Mouse (Mus musculus) stomach, embryonic 14.5 days (tissue): ENCODE data around the gene Ptbp1. TPM values are rescaled to one million over a fixed set of nuclear protein-coding genes. Genes with fewer than 3 reads are reported as not detected.
"Not testable (repeated sequence)": the region's sequence is repeated elsewhere in the genome, so short reads cannot be mapped to it uniquely, and the experiment has no call there.

Experiments used
- ATAC-seq: fragments of 200-750 bp; cut with Nextera tagmentation; 2 replicates; pipeline ENCODE4 v1.8.0; 2017; ENCODE audit warnings: low read depth, moderate TSS enrichment; ENCODE audit not compliant: insufficient number of reproducible peaks, insufficient read depth, low FRiP score
- H3K27ac ChIP-seq: fragments of 300-500 bp; sonication (generic); 2 replicates; pipeline ENCODE4 v1.5.1; 2014; ENCODE audit warnings: mild to moderate bottlenecking, low read length, moderate library complexity, mixed read lengths
- H3K27me3 ChIP-seq: fragments of 300-500 bp; sonication (generic); 2 replicates; pipeline ENCODE4 v1.6.1; 2014; ENCODE audit warnings: low read length, control low read depth, mixed read lengths; ENCODE audit not compliant: control insufficient read depth, insufficient read depth
- H3K36me3 ChIP-seq: fragments of 300-500 bp; sonication (generic); 2 replicates; pipeline ENCODE4 v1.6.1; 2014; ENCODE audit warnings: mild to moderate bottlenecking, control low read depth, low read length, moderate library complexity, mixed read lengths; ENCODE audit not compliant: control insufficient read depth, insufficient read depth
- H3K4me1 ChIP-seq: fragments of 300-500 bp; sonication (generic); 2 replicates; pipeline ENCODE4 v1.6.1; 2014; ENCODE audit warnings: low read length, control low read depth, mixed read lengths; ENCODE audit not compliant: control insufficient read depth, insufficient read depth
- H3K4me2 ChIP-seq: fragments of 300-500 bp; sonication (generic); replicated peaks from 2 replicates; pipeline ENCODE4 v1.6.1; 2014; ENCODE audit warnings: low read depth, low read length, control low read depth
- H3K4me3 ChIP-seq: fragments of 300-500 bp; sonication (generic); 2 replicates; pipeline ENCODE4 v1.5.1; 2014; ENCODE audit warnings: low read depth, low read length, control low read depth
- H3K9ac ChIP-seq: fragments of 300-500 bp; sonication (generic); replicated peaks from 2 replicates; pipeline ENCODE4 v1.6.1; 2014; ENCODE audit warnings: low read depth, mild to moderate bottlenecking, control low read depth, low read length, moderate library complexity, mixed read lengths
- H3K9me3 ChIP-seq: fragments of 300-500 bp; sonication (generic); 2 replicates; pipeline ENCODE4 v1.6.1; 2016; ENCODE audit warnings: low read depth, low read length, control low read depth; ENCODE audit not compliant: control insufficient read depth
- WGBS: fragments of 180-500 bp; shearing (Covaris S2); extraction: QIAGEN DNeasy Blood & Tissue Kit; methylation state at CpG from one replicate; pipeline ENCODE4 v1.1.7; 2014; 5-methylcytosine and 5-hydroxymethylcytosine counted together
- polyA plus RNA-seq: library from polyadenylated mRNA; unstranded; fragments of >200 nt; fragmentation: Nextera tagmentation; extraction: Ambion mirVana; gene quantifications from 2 replicates; pipeline ENCODE4 v1.2.1, GENCODE M21; 2014

The Ptbp1 gene
- polyA plus RNA-seq, 1 experiment from 2014 or later: 237 TPM

- Histone ChIP-seq H3K36me3 (no peaks in the 10 kb centered on the region), H3K4me2 (no peak overlapping the region), H3K9ac (no peak overlapping the region), H3K27ac (no peak overlapping the region), H3K4me1 (peaks cover 31% of the 10 kb centered on the region), H3K27me3 (no peaks in the 10 kb centered on the region), H3K9me3 (no peaks in the 10 kb centered on the region), H3K4me3 (no peak overlapping the region)
- no peak for ATAC-seq
- 53% methylated on average over 1 of the region's 1 CpGs for WGBS
Observed at GRCm38 (mm10) chr10:79877174-79877573, 22.9 kb downstream of the Ptbp1 start.

- peaks cover 36% of the 10 kb centered on the region for H3K4me1 ChIP-seq
- H3K4me3 ChIP-seq: no peak overlapping the region
- no peaks in the 10 kb centered on the region for H3K27me3 ChIP-seq
- no peaks in the 10 kb centered on the region for H3K36me3 ChIP-seq
- 64% methylated on average over 12 of the region's 12 CpGs for WGBS
- no peak overlapping the region for H3K4me2 ChIP-seq
- no peak for ATAC-seq
- no peaks in the 10 kb centered on the region for H3K9me3 ChIP-seq
- H3K27ac ChIP-seq: no peak overlapping the region
- no peak overlapping the region for H3K9ac ChIP-seq
Observed at GRCm38 (mm10) chr10:79877757-79878156, 23.5 kb downstream of the Ptbp1 start.

DNA sequence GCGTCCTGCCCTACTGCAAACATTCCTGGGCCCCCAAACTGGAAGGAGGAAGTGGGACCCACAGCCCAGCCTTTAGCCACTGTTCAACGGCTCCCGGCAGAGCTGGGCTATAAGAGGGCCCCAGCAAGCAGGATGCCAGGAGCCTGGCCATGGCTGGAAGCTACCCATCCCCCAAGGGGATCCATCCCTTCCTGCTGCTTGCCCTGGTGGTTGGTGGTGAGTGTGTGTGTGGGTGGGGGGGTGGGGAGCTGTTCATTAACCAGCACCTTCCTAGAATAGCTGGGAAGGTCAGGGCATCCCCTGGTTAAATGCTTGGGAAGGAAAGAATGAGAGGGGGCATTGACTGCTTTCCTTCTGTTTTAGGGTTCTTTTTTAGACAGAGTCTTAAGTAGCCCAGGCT, 25.3 kb downstream of the Ptbp1 start:
- ATAC-seq: no peak
- Histone ChIP-seq H3K4me2 (no peak overlapping the region), H3K27ac (no peak overlapping the region), H3K4me3 (no peak overlapping the region), H3K27me3 (no peaks in the 10 kb centered on the region), H3K4me1 (peaks cover 25% of the 10 kb centered on the region), H3K9ac (no peak overlapping the region), H3K36me3 (no peaks in the 10 kb centered on the region), H3K9me3 (no peaks in the 10 kb centered on the region)
- WGBS: 31% methylated on average over 3 of the region's 3 CpGs

DNA sequence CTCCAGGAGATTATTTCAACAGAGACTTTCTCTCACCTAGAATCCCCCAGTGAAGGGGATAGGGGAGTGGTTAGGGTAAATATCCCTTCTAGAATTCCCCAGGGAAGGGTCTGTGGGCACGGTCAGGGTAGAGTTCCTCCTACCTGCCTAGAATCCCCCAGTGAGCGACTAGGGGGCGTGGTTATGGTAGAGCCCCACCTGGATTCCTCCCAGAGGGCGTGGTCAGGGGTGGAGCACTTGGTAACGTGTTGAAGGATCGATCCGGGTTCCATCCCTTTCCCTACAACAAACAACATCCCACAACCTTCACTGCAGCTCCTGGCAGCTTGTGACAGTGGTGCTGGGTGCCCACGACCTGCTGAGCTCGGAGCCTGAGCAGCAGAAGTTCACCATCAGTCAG, 26.5 kb downstream of the Ptbp1 start:
- no peak for ATAC-seq
- 18% methylated on average over 9 of the region's 9 CpGs for WGBS
- H3K4me2 ChIP-seq: no peak overlapping the region

GRCm38 (mm10) chr10:79881981-79882380, 27.8 kb downstream of the Ptbp1 start:
- no peaks in the 10 kb centered on the region for H3K9me3 ChIP-seq
- H3K4me1 ChIP-seq: peaks cover 19% of the 10 kb centered on the region
- H3K9ac ChIP-seq: no peak overlapping the region
- H3K4me2 ChIP-seq: peak overlapping the region; percentile 37
- no peak overlapping the region for H3K27ac ChIP-seq
- H3K27me3 ChIP-seq: no peaks in the 10 kb centered on the region
- peak; percentile 37; the same call in 1 of the 2 replicates for ATAC-seq
- H3K36me3 ChIP-seq: no peaks in the 10 kb centered on the region
- WGBS: 8% methylated on average over 22 of the region's 22 CpGs
- no peak overlapping the region for H3K4me3 ChIP-seq

More for the DNA sequence above, 26.5 kb downstream of the Ptbp1 start:
- Histone ChIP-seq H3K4me3 (no peak overlapping the region), H3K4me1 (peaks cover 19% of the 10 kb centered on the region), H3K27me3 (no peaks in the 10 kb centered on the region), H3K9me3 (no peaks in the 10 kb centered on the region), H3K27ac (no peak overlapping the region), H3K36me3 (no peaks in the 10 kb centered on the region), H3K9ac (no peak overlapping the region)

DNA sequence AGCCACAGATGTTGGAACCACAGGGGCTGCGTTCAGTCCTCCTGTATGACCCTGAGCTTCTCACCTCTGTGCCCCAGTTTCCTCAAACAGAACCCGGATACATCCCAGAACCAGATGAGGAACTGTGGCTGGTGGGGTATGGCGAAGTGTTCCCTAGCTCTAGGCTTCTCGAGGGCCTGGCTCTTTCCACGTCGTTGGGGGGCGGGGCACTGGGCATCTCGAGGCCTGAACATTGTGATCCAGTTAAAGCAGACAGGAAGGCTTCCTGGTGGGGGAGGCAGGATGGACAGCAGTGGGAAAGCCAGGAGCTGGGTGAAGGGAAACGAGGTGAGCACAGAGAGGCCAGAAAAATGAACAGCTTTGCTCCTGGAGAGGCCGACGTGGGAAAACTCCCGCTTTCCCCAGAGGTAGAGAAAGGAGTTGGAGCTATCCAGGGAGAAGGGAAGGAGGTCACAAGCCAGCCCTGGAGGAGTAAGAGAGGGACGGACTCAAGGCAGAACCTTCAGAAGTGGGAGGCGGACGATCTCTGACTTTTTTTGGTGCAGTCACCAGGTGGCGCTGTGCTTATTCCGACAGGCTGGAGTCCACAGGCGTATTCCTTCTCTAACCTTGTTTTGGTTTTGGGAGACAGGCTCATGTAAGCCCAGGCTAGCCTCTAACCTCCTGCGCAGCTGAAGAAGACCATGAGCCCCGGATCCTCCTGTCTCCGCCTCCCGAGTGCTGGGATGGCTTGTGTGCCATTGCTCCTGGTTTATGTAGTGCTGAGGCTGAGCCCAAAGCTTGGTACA, 29.3 kb downstream of the Ptbp1 start:
- Histone ChIP-seq H3K9me3 (no peaks in the 10 kb centered on the region), H3K4me3 (no peak overlapping the region), H3K4me1 (peaks cover 19% of the 10 kb centered on the region), H3K27me3 (no peaks in the 10 kb centered on the region), H3K4me2 (no peak overlapping the region), H3K27ac (no peak overlapping the region), H3K36me3 (no peaks in the 10 kb centered on the region), H3K9ac (no peak overlapping the region)
- ATAC-seq: no peak
- WGBS: 18% methylated on average over 22 of the region's 22 CpGs

DNA sequence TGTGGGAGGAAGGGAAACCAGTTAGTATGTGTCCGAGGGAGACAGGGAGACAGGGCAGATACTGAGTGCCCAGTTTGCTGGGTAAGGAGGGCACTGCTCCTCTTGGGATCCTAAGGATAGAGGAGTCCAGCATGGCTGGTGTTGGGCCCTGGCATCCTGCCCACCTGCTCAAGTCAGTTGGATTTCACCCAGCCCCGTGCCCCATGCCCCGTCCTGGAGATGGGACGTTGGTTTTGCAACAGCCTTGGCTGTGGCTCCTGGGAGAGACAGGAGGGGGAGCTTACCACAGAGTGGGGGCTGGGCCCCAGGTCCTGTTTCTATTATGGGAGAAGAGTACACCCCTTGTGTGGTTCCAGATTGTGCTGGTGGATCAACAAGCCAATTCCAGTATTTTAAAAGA, 30.2 kb downstream of the Ptbp1 start:
- H3K9ac ChIP-seq: no peak overlapping the region
- no peak for ATAC-seq
- no peak overlapping the region for H3K27ac ChIP-seq
- no peaks in the 10 kb centered on the region for H3K27me3 ChIP-seq
- no peaks in the 10 kb centered on the region for H3K36me3 ChIP-seq
- WGBS: 71% methylated on average over 4 of the region's 4 CpGs
- no peaks in the 10 kb centered on the region for H3K9me3 ChIP-seq
- H3K4me3 ChIP-seq: no peak overlapping the region
- peaks cover 17% of the 10 kb centered on the region for H3K4me1 ChIP-seq
- no peak overlapping the region for H3K4me2 ChIP-seq

GRCm38 (mm10) chr10:79884938-79885337, 30.7 kb downstream of the Ptbp1 start:
- not testable (repeated sequence) for ATAC-seq, H3K36me3 ChIP-seq, H3K9ac ChIP-seq, H3K4me3 ChIP-seq, H3K27me3 ChIP-seq, H3K27ac ChIP-seq, H3K4me2 ChIP-seq, H3K9me3 ChIP-seq
- 66% methylated on average over 2 of the region's 3 CpGs for WGBS
- peaks cover 12% of the 10 kb centered on the region for H3K4me1 ChIP-seq

DNA sequence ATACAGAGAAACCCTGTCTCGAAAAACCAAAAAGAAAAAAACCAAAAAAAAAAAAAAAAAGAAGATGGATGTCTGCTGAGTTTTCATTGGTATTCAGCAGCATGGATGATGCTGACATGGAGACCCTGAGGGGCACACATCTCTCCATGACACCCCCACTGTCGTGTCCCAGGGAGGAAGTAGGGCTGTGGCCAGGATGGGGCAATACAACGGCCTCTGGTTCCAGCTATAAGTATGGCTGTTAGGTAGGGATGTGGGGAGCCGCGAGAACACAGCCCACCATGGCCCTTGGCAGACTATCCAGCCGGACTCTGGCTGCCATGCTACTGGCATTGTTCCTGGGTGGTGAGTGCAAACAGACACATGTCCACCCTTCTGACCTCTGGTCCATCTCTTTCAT, 31.8 kb downstream of the Ptbp1 start, which contains the start of gene Elane:
TSS of gene Elane (plus strand) at position 194 of the 400 bp plus-strand sequence.
- H3K9me3 ChIP-seq: no peaks in the 10 kb centered on the region
- H3K4me1 ChIP-seq: peaks cover 12% of the 10 kb centered on the region
- H3K4me2 ChIP-seq: no peak within 1 kb of the TSS
- H3K27ac ChIP-seq: no peak within 1 kb of the TSS
- 82% methylated on average over 6 of the region's 6 CpGs for WGBS
- H3K36me3 ChIP-seq: no peaks in the 10 kb centered on the region
- no peak for ATAC-seq
- H3K4me3 ChIP-seq: no peak within 1 kb of the TSS
- H3K27me3 ChIP-seq: no peaks in the 10 kb centered on the region
- H3K9ac ChIP-seq: no peak within 1 kb of the TSS
